Mouse (Mus musculus) left cerebral cortex, postnatal 14 days (tissue): ENCODE data around the gene Tbx6. TPM values are rescaled to one million over a fixed set of nuclear protein-coding genes. Genes with fewer than 3 reads are reported as not detected.

ENCODE experiments used
- total RNA-seq, 2 experiments: library from RNA; stranded (reverse); gene quantifications; 2 replicates each; pipeline ENCODE4 v1.2.3; 2021

The Tbx6 gene
- total RNA-seq, 2 experiments from 2014 or later, result 0.51 to 0.92 TPM

Other genes starting within 250 kb of the Tbx6 start
- gene Eif3c, start 215.1 kb upstream of the Tbx6 start, total RNA-seq, result 100 to 1,000 TPM; 182 to 186 TPM
- gene Apobr, start 196.5 kb upstream of the Tbx6 start, total RNA-seq, result under 1 TPM; 0.26 to 0.32 TPM
- gene Cln3, start 195.7 kb upstream of the Tbx6 start, total RNA-seq, result 10 to 100 TPM; 20.4 to 21.5 TPM
- gene Il27, start 186.5 kb upstream of the Tbx6 start, total RNA-seq, result not detected
- 10 to 100 TPM; 11.5 to 15.9 TPM for gene Nupr1, start 150.6 kb upstream of the Tbx6 start, total RNA-seq
- 10 to 100 TPM; 32.0 to 33.8 TPM for gene Sgf29, start 132.2 kb upstream of the Tbx6 start, total RNA-seq
- 10 to 100 TPM in 1 of 2 experiments, 1 to 10 TPM in 1; 6.7 to 12.7 TPM for gene Sult1a1, start 105.1 kb upstream of the Tbx6 start, total RNA-seq
- 100 to 1,000 TPM; 108 to 113 TPM for gene Bola2, start 86.1 kb upstream of the Tbx6 start, total RNA-seq
- 10 to 100 TPM; 13.6 to 15.9 TPM for gene Slx1b, start 85.7 kb upstream of the Tbx6 start, total RNA-seq
- 100 to 1,000 TPM; 173 to 185 TPM for gene Coro1a, start 73.7 kb upstream of the Tbx6 start, total RNA-seq
- 100 to 1,000 TPM; 209 to 214 TPM for gene Mapk3, start 21.9 kb upstream of the Tbx6 start, total RNA-seq
- 1 to 10 TPM; 2.0 to 2.5 TPM for gene Gdpd3, start 15.1 kb upstream of the Tbx6 start, total RNA-seq
- gene Ypel3, start 4.5 kb upstream of the Tbx6 start, total RNA-seq, result 100 to 1,000 TPM; 247 to 269 TPM
- gene Ppp4c, start 11.0 kb downstream of the Tbx6 start, total RNA-seq, result 10 to 100 TPM; 48.9 to 49.6 TPM
- gene Fam57b, start 16.2 kb downstream of the Tbx6 start, total RNA-seq, result 100 to 1,000 TPM; 117 to 118 TPM
- not detected for gene 4930451I11Rik, start 50.2 kb downstream of the Tbx6 start, total RNA-seq
- 10 to 100 TPM; 54.8 to 62.4 TPM for gene Doc2a, start 65.9 kb downstream of the Tbx6 start, total RNA-seq
- gene Hirip3, start 80.5 kb downstream of the Tbx6 start, total RNA-seq, result 10 to 100 TPM; 30.2 to 32.1 TPM
- gene Ino80e, start 80.9 kb downstream of the Tbx6 start, total RNA-seq, result 10 to 100 TPM; 51.8 to 52.2 TPM
- 100 to 1,000 TPM; 163 to 169 TPM for gene Taok2, start 103.2 kb downstream of the Tbx6 start, total RNA-seq
- gene Tmem219, start 141.4 kb downstream of the Tbx6 start, total RNA-seq, result 10 to 100 TPM; 21.1 to 23.7 TPM
- 100 to 1,000 TPM; 144 to 151 TPM for gene Kctd13, start 147.4 kb downstream of the Tbx6 start, total RNA-seq
- 10 to 100 TPM; 49.1 to 52.0 TPM for gene Asphd1, start 168.1 kb downstream of the Tbx6 start, total RNA-seq
- 100 to 1,000 TPM; 335 to 339 TPM for gene Sez6l2, start 169.1 kb downstream of the Tbx6 start, total RNA-seq
- 100 to 1,000 TPM; 187 to 196 TPM for gene Cdipt, start 194.4 kb downstream of the Tbx6 start, total RNA-seq
- under 1 TPM in 1 of 2 experiments, not detected in 1; 0.42 TPM for gene Cdiptos, start 194.6 kb downstream of the Tbx6 start, total RNA-seq
- 1 to 10 TPM; 4.9 to 5.1 TPM for gene Mvp, start 233.1 kb downstream of the Tbx6 start, total RNA-seq
- gene Pagr1b, start 235.0 kb downstream of the Tbx6 start, total RNA-seq, result not detected
- gene Pagr1a, start 235.9 kb downstream of the Tbx6 start, total RNA-seq, result 10 to 100 TPM; 14.5 to 19.3 TPM
- 10 to 100 TPM; 33.6 to 43.7 TPM for gene Gm42742, start 239.6 kb downstream of the Tbx6 start, total RNA-seq
- gene Prrt2, start 239.7 kb downstream of the Tbx6 start, total RNA-seq, result 100 to 1,000 TPM; 165 to 186 TPM
- 100 to 1,000 TPM; 260 to 271 TPM for gene Maz, start 245.6 kb downstream of the Tbx6 start, total RNA-seq